Mouse (Mus musculus) adrenal gland, adult 2 months (tissue): ENCODE measurements around the gene Vmn2r10. TPM values are rescaled to one million over a fixed set of nuclear protein-coding genes. Genes with fewer than 3 reads are reported as not detected.
A peak's percentile ranks its signal among the peaks of the same experiment; 100 is the strongest.
"Not testable (repeated sequence)": the region's sequence is repeated elsewhere in the genome, so short reads cannot be mapped to it uniquely, and the experiment has no call there.

Source experiments
- DNase-seq: peaks from one replicate; pipeline ENCODE4 v3.0.0; 2021
- long read RNA-seq: library from polyadenylated mRNA; stranded (forward); transcript quantifications from one replicate; pipeline ENCODE4 v2.0.0, GENCODE M21; 2021
- polyA plus RNA-seq: library from polyadenylated mRNA; depleted of rRNA; stranded (reverse); fragments of >200 nt; gene quantifications from 2 replicates; pipeline ENCODE4 v1.2.3, GENCODE M21; 2012; rRNA removed
- total RNA-seq, 2 experiments: library from RNA; stranded (reverse); gene quantifications; 2 replicates each; pipeline ENCODE4 v1.2.3; 2021

The Vmn2r10 gene
- total RNA-seq (not detected), polyA plus RNA-seq (not detected in 2 replicates)
- long read RNA-seq, result 0 reads

- DNase-seq, result not testable (repeated sequence)
Observed at GRCm38 (mm10) chr5:109006427-109006826, at the start of gene Vmn2r10. TSS of gene Vmn2r10 (minus strand) at chr5:109006527.

- peak; percentile 38 for DNase-seq
Observed at GRCm38 (mm10) chr5:109055286-109055685, 49.0 kb upstream of the Vmn2r10 start.

GRCm38 (mm10) chr5:109032591-109032990 is 26.3 kb upstream of the Vmn2r10 start:
- peak; percentile 18 for DNase-seq

GRCm38 (mm10) chr5:108988924-108989323 is 17.4 kb downstream of the Vmn2r10 start:
- no peak for DNase-seq

Other genes with a start within 250 kb of the Vmn2r10 start
- not detected for gene Rnf212, start 231.5 kb downstream of the Vmn2r10 start, total RNA-seq
- gene Rnf212, start 231.5 kb downstream of the Vmn2r10 start, polyA plus RNA-seq, result not detected in 2 replicates
- gene Tmed11, start 211.2 kb downstream of the Vmn2r10 start, total RNA-seq, result not detected
- gene Tmed11, start 211.2 kb downstream of the Vmn2r10 start, polyA plus RNA-seq, result not detected in 2 replicates
- not detected for gene Vmn2r8, start 197.7 kb downstream of the Vmn2r10 start, total RNA-seq
- gene Vmn2r8, start 197.7 kb downstream of the Vmn2r10 start, polyA plus RNA-seq, result not detected in 2 replicates
- not detected for gene Vmn2r9, start 153.9 kb downstream of the Vmn2r10 start, total RNA-seq
- gene Vmn2r9, start 153.9 kb downstream of the Vmn2r10 start, polyA plus RNA-seq, result not detected in 2 replicates
- gene Vmn2r11, start 53.0 kb upstream of the Vmn2r10 start, total RNA-seq, result not detected
- gene Vmn2r11, start 53.0 kb upstream of the Vmn2r10 start, polyA plus RNA-seq, result not detected in 2 replicates
- gene Vmn2r12, start 91.4 kb upstream of the Vmn2r10 start, total RNA-seq, result not detected
- gene Vmn2r12, start 91.4 kb upstream of the Vmn2r10 start, polyA plus RNA-seq, result not detected in 2 replicates
- under 1 TPM; 0.07 to 0.12 TPM for gene Vmn2r13, start 185.7 kb upstream of the Vmn2r10 start, total RNA-seq
- 0.04 TPM in 1 of 2 replicates, not detected in the other for gene Vmn2r13, start 185.7 kb upstream of the Vmn2r10 start, polyA plus RNA-seq
- not detected for gene Vmn2r14, start 218.2 kb upstream of the Vmn2r10 start, total RNA-seq
- gene Vmn2r14, start 218.2 kb upstream of the Vmn2r10 start, polyA plus RNA-seq, result not detected in 2 replicates